Mouse (Mus musculus): Measurements from ENCODE around the gene Nsmce4a. TPM values are rescaled to one million over a fixed set of nuclear protein-coding genes. Genes with fewer than 3 reads are reported as not detected.

Nsmce4a gene
- total and polyA plus RNA-seq, 3 experiments: 117 to 134 (median 129) TPM

- Histone ChIP-seq H3K27ac (ENCODE audit: control insufficient read depth, low read depth, low read length) (no peak overlapping the region), H3K9ac (ENCODE audit: control insufficient read depth, low read depth, low read length, poor library complexity, severe bottlenecking) (peak overlapping the region; percentile 50), H3K36me3 (ENCODE audit: control insufficient read depth in 1 of 2, insufficient read depth in 2 of 2, low read length in 2 of 2) (peaks cover 14 to 21% of the 10 kb centered on the region in 2 experiments; a peak in 3 of 4 replicates), H3K9me3 (replicated peaks; ENCODE audit: insufficient read depth, low read length) (no peaks in the 10 kb centered on the region), H3K79me2 (ENCODE audit: control insufficient read depth, insufficient read depth, low read length, poor library complexity) (peaks cover 34% of the 10 kb centered on the region), H3K27me3 (ENCODE audit: control insufficient read depth in 1 of 2, insufficient read depth in 2 of 2, low read length in 2 of 2) (peaks cover 2 to 4% of the 10 kb centered on the region in 2 experiments), H3K4me1 (ENCODE audit: control insufficient read depth in 1 of 2, insufficient read depth in 2 of 2, low read length in 2 of 2) (peaks cover 6 to 13% of the 10 kb centered on the region in 2 experiments; a peak in 3 of 4 replicates), H3K4me3 (ENCODE audit: control insufficient read depth in 1 of 2, insufficient read depth in 1 of 2, low read depth in 2 of 2, low read length in 2 of 2) (peak overlapping the region; percentile 41 to 93)
- TF ChIP-seq RAD21 (IDR thresholded peaks at IDR 0.05; ENCODE audit: low read depth, low read length): no peak
- no peak for TF ChIP-seq POLR2AphosphoS5 (IDR thresholded peaks at IDR 0.05; ENCODE audit: borderline replicate concordance, low read depth, low read length)
- no peak for TF ChIP-seq NRF1 (IDR thresholded peaks at IDR 0.05; ENCODE audit: insufficient read depth, low read depth, low read length, poor library complexity, severe bottlenecking)
- no peak for TF ChIP-seq SIN3A (IDR thresholded peaks at IDR 0.05; ENCODE audit: low read length)
- no peak for TF ChIP-seq USF2 (IDR thresholded peaks at IDR 0.05; ENCODE audit: borderline replicate concordance in 1 of 2, insufficient read depth in 1 of 2, low read depth in 1 of 2, low read length in 2 of 2)
- TF ChIP-seq EP300 (IDR thresholded peaks at IDR 0.05; ENCODE audit: low read depth in 1 of 2, low read length in 2 of 2): no peak
- TF ChIP-seq SMC3 (IDR thresholded peaks at IDR 0.05; ENCODE audit: low read depth, low read length): no peak
- no peak for TF ChIP-seq TCF12 (IDR thresholded peaks at IDR 0.05; ENCODE audit: low read depth, low read length)
- no peak for TF ChIP-seq ZC3H11A (IDR thresholded peaks at IDR 0.05; ENCODE audit: low read depth, low read length)
- no peak for TF ChIP-seq GABPA (IDR thresholded peaks at IDR 0.05; ENCODE audit: low read depth, low read length)
- no peak for TF ChIP-seq ZKSCAN1 (IDR thresholded peaks at IDR 0.05; ENCODE audit: low read depth, low read length)
- no peak for DNase-seq (ENCODE audit: low read depth, low spot score)
Observed at GRCm38 (mm10) chr7:130547635-130548175, 25.2 kb downstream of the Nsmce4a start.

GRCm38 (mm10) chr7:130546791-130547484, 26.0 kb downstream of the Nsmce4a start:
- Histone ChIP-seq H3K36me3 (ENCODE audit: control insufficient read depth in 1 of 2, insufficient read depth in 2 of 2, low read length in 2 of 2) (peaks cover 19 to 21% of the 10 kb centered on the region in 2 experiments), H3K79me2 (ENCODE audit: control insufficient read depth, insufficient read depth, low read length, poor library complexity) (peaks cover 34% of the 10 kb centered on the region), H3K27me3 (ENCODE audit: control insufficient read depth in 1 of 2, insufficient read depth in 2 of 2, low read length in 2 of 2) (no peaks in the 10 kb centered on the region; a peak in 1 of 4 replicates), H3K4me3 (ENCODE audit: control insufficient read depth in 1 of 2, insufficient read depth in 1 of 2, low read depth in 2 of 2, low read length in 2 of 2) (peak overlapping the region; percentile 93 to 99), H3K9me3 (replicated peaks; ENCODE audit: insufficient read depth, low read length) (no peaks in the 10 kb centered on the region), H3K4me1 (ENCODE audit: control insufficient read depth in 1 of 2, insufficient read depth in 2 of 2, low read length in 2 of 2) (peaks cover 6 to 13% of the 10 kb centered on the region in 2 experiments; a peak in 3 of 4 replicates), H3K9ac (ENCODE audit: control insufficient read depth, low read depth, low read length, poor library complexity, severe bottlenecking) (peak overlapping the region; percentile 98), H3K27ac (ENCODE audit: control insufficient read depth, low read depth, low read length) (peak overlapping the region; percentile 95)
- DNase-seq (ENCODE audit: low read depth, low spot score): peak; percentile 97
- TF ChIP-seq UBTF (IDR thresholded peaks at IDR 0.05; ENCODE audit: borderline replicate concordance, insufficient read depth, low read depth, low read length): peak; percentile 57; the same call in 1 of the 2 replicates
- TF ChIP-seq CTCF (IDR thresholded peaks at IDR 0.05 in 2 of 3, conservative IDR thresholded peaks at IDR 0.05 in 1 of 3; ENCODE audit: control insufficient read depth in 1 of 3, insufficient read depth in 1 of 3, low read depth in 2 of 3, low read length in 3 of 3, poor library complexity in 1 of 3, severe bottlenecking in 1 of 3): peak; percentile 64 to 89 (median 82)
- peak; percentile 80; the same call in 1 of the 2 replicates for TF ChIP-seq GABPA (IDR thresholded peaks at IDR 0.05; ENCODE audit: low read depth, low read length)
- TF ChIP-seq MAX (IDR thresholded peaks at IDR 0.05; ENCODE audit: low read length): peak; percentile 66
- no peak for TF ChIP-seq TAL1 (IDR thresholded peaks at IDR 0.05; ENCODE audit: low read length)
- TF ChIP-seq TCF12 (IDR thresholded peaks at IDR 0.05; ENCODE audit: low read depth, low read length): peak; percentile 71
- peak; percentile 77 to 81; a peak in 3 of 4 replicates for TF ChIP-seq POLR2A (IDR thresholded peaks at IDR 0.05; ENCODE audit: control insufficient read depth in 1 of 2, insufficient read depth in 1 of 2, low read depth in 1 of 2, low read length in 2 of 2, poor library complexity in 1 of 2)
- peak; percentile 80 for TF ChIP-seq NRF1 (IDR thresholded peaks at IDR 0.05; ENCODE audit: insufficient read depth, low read depth, low read length, poor library complexity, severe bottlenecking)
- TF ChIP-seq SMC3 (IDR thresholded peaks at IDR 0.05; ENCODE audit: low read depth, low read length): no peak
- peak; percentile 57; the same call in 1 of the 2 replicates for TF ChIP-seq NELFE (IDR thresholded peaks at IDR 0.05; ENCODE audit: low read depth, low read length)
- TF ChIP-seq ELF1 (IDR thresholded peaks at IDR 0.05; ENCODE audit: low read depth, low read length): 0 out of 2 replicates have a peak, but pooled peaks have one; percentile 45
- TF ChIP-seq ZNF384 (IDR thresholded peaks at IDR 0.05; ENCODE audit: low read depth, low read length): no peak
- TF ChIP-seq HCFC1 (IDR thresholded peaks at IDR 0.05; ENCODE audit: low read depth, low read length): peak; percentile 86
- peak; percentile 61; the same call in 1 of the 2 replicates for TF ChIP-seq TBP (IDR thresholded peaks at IDR 0.05; ENCODE audit: low read depth, low read length)
- TF ChIP-seq SIN3A (IDR thresholded peaks at IDR 0.05; ENCODE audit: low read length): peak; percentile 76
- TF ChIP-seq POLR2AphosphoS5 (IDR thresholded peaks at IDR 0.05; ENCODE audit: borderline replicate concordance, low read depth, low read length): no peak
- TF ChIP-seq MXI1 (IDR thresholded peaks at IDR 0.05; ENCODE audit: low read depth, low read length): peak; percentile 71

All from MEL (cell line).